Mouse (Mus musculus) kidney, embryonic 14.5 days (tissue): ENCODE results near the gene Ccdc24. TPM values are rescaled to one million over a fixed set of nuclear protein-coding genes. Genes with fewer than 3 reads are reported as not detected.

Source experiments
- ATAC-seq: fragments of 200-750 bp; cut with Nextera tagmentation; 2 replicates; pipeline ENCODE4 v1.8.0; 2017; ENCODE audit warnings: moderate number of reproducible peaks, mild to moderate bottlenecking, moderate TSS enrichment, moderate library complexity; ENCODE audit not compliant: low FRiP score, low TSS enrichment
- H3K27ac ChIP-seq: fragments of 300-500 bp; sonication (generic); 2 replicates; pipeline ENCODE4 v1.5.1; 2014; ENCODE audit warnings: low read depth, mild to moderate bottlenecking, low read length, moderate library complexity, mixed read lengths
- H3K27me3 ChIP-seq: fragments of 300-500 bp; sonication (generic); 2 replicates; pipeline ENCODE4 v1.6.1; 2014; ENCODE audit warnings: mild to moderate bottlenecking, low read length; ENCODE audit not compliant: control insufficient read depth, insufficient read depth
- H3K36me3 ChIP-seq: fragments of 300-500 bp; sonication (generic); 2 replicates; pipeline ENCODE4 v1.6.1; 2014; ENCODE audit warnings: low read length, mixed read lengths; ENCODE audit not compliant: control insufficient read depth, insufficient read depth
- H3K4me1 ChIP-seq: fragments of 300-500 bp; sonication (generic); 2 replicates; pipeline ENCODE4 v1.6.1; 2014; ENCODE audit warnings: low read length, mixed read lengths; ENCODE audit not compliant: control insufficient read depth, insufficient read depth
- H3K4me2 ChIP-seq: fragments of 300-500 bp; sonication (generic); replicated peaks from 2 replicates; pipeline ENCODE4 v1.6.1; 2014; ENCODE audit warnings: low read depth, mild to moderate bottlenecking, low read length
- H3K4me3 ChIP-seq: fragments of 300-500 bp; sonication (generic); 2 replicates; pipeline ENCODE4 v1.5.1; 2014; ENCODE audit warnings: mild to moderate bottlenecking, low read length
- H3K9ac ChIP-seq: fragments of 300-500 bp; sonication (generic); 2 replicates; pipeline ENCODE4 v1.6.1; 2014; ENCODE audit warnings: low read depth, mild to moderate bottlenecking, low read length, moderate library complexity
- H3K9me3 ChIP-seq: fragments of 300-500 bp; sonication (generic); 2 replicates; pipeline ENCODE4 v1.6.1; 2016; ENCODE audit warnings: low read length; ENCODE audit not compliant: control insufficient read depth
- WGBS: fragments of 180-500 bp; shearing (Covaris S2); extraction: QIAGEN DNeasy Blood & Tissue Kit; methylation state at CpG from one replicate; pipeline ENCODE4 v1.1.7; 2014; 5-methylcytosine and 5-hydroxymethylcytosine counted together
- polyA plus RNA-seq: library from polyadenylated mRNA; unstranded; fragments of >200 nt; fragmentation: Nextera tagmentation; extraction: Ambion mirVana; gene quantifications from 2 replicates; pipeline ENCODE4 v1.2.1, GENCODE M21; 2014

Ccdc24 gene
- polyA plus RNA-seq, 1 experiment from 2014 or later: 2.0 TPM

GRCm38 (mm10) chr4:117836204-117836767 is 36.1 kb downstream of the Ccdc24 start:
- Histone ChIP-seq H3K9me3 (no peaks in the 10 kb centered on the region), H3K4me1 (0 out of 2 replicates have a peak, but pooled peaks cover 13% of the 10 kb centered on the region), H3K9ac (peak overlapping the region; percentile 82), H3K27me3 (no peaks in the 10 kb centered on the region; the same call in 1 of the 2 replicates), H3K4me2 (peak overlapping the region; percentile 96), H3K27ac (peak overlapping the region; percentile 79), H3K4me3 (peak overlapping the region; percentile 87), H3K36me3 (no peaks in the 10 kb centered on the region)
- ATAC-seq: peak; percentile 87
- WGBS: under 1% methylated on average over 38 of the region's 48 CpGs

- Histone ChIP-seq H3K4me3 (peak overlapping the region; percentile 87), H3K4me1 (0 out of 2 replicates have a peak, but pooled peaks cover 15% of the 10 kb centered on the region), H3K36me3 (no peaks in the 10 kb centered on the region), H3K27ac (peak overlapping the region; percentile 79), H3K27me3 (no peaks in the 10 kb centered on the region; the same call in 1 of the 2 replicates), H3K4me2 (peak overlapping the region; percentile 96), H3K9me3 (no peaks in the 10 kb centered on the region), H3K9ac (peak overlapping the region; percentile 82)
- ATAC-seq: peak; percentile 36
- WGBS: under 1% methylated on average over 60 of the region's 60 CpGs
Measured at GRCm38 (mm10) chr4:117835531-117836111, 36.7 kb downstream of the Ccdc24 start.

- peak; percentile 67 for ATAC-seq
- 0 out of 2 replicates have a peak, but pooled peaks cover 21% of the 10 kb centered on the region for H3K4me1 ChIP-seq
- no peaks in the 10 kb centered on the region for H3K9me3 ChIP-seq
- peak overlapping the region; percentile 87 for H3K4me3 ChIP-seq
- no peaks in the 10 kb centered on the region; the same call in 1 of the 2 replicates for H3K27me3 ChIP-seq
- no peaks in the 10 kb centered on the region for H3K36me3 ChIP-seq
- H3K27ac ChIP-seq: peak overlapping the region; percentile 79
- H3K9ac ChIP-seq: peak overlapping the region; percentile 82
- under 1% methylated on average over 35 of the region's 36 CpGs for WGBS
- H3K4me2 ChIP-seq: peak overlapping the region; percentile 96
Measured at GRCm38 (mm10) chr4:117834845-117835530, 37.4 kb downstream of the Ccdc24 start.

- 0 out of 2 replicates have a peak, but pooled peaks cover 25% of the 10 kb centered on the region for H3K4me1 ChIP-seq
- no peaks in the 10 kb centered on the region; the same call in 1 of the 2 replicates for H3K27me3 ChIP-seq
- peak within 1 kb of the TSS; percentile 79 for H3K27ac ChIP-seq
- ATAC-seq: no peak
- 21% methylated on average over 3 of the region's 3 CpGs for WGBS
- H3K9ac ChIP-seq: peak within 1 kb of the TSS; percentile 82
- no peaks in the 10 kb centered on the region for H3K36me3 ChIP-seq
- no peaks in the 10 kb centered on the region for H3K9me3 ChIP-seq
- H3K4me2 ChIP-seq: peak within 1 kb of the TSS; percentile 96
- H3K4me3 ChIP-seq: peak within 1 kb of the TSS; percentile 87
Measured at GRCm38 (mm10) chr4:117834457-117834844, 37.9 kb downstream of the Ccdc24 start, which contains the start of gene Slc6a9. Gene Slc6a9 (plus strand): TSS chr4:117834506.

- Histone ChIP-seq H3K4me1 (0 out of 2 replicates have a peak, but pooled peaks cover 20% of the 10 kb centered on the region), H3K27ac (no peak overlapping the region), H3K9ac (no peak overlapping the region), H3K36me3 (no peaks in the 10 kb centered on the region), H3K9me3 (no peaks in the 10 kb centered on the region), H3K27me3 (no peaks in the 10 kb centered on the region; the same call in 1 of the 2 replicates), H3K4me2 (no peak overlapping the region), H3K4me3 (no peak overlapping the region)
- no peak for ATAC-seq
- WGBS: 75% methylated on average over 9 of the region's 9 CpGs
Measured at GRCm38 (mm10) chr4:117831920-117832691, 40.3 kb downstream of the Ccdc24 start.

GRCm38 (mm10) chr4:117831499-117831898 is 40.9 kb downstream of the Ccdc24 start:
- no peak overlapping the region for H3K9ac ChIP-seq
- no peak overlapping the region for H3K27ac ChIP-seq
- whole genome bisulfite sequencing: 77% methylated on average over 2 of the region's 2 CpGs
- H3K4me3 ChIP-seq: no peak overlapping the region
- H3K27me3 ChIP-seq: no peaks in the 10 kb centered on the region; the same call in 1 of the 2 replicates
- H3K36me3 ChIP-seq: no peaks in the 10 kb centered on the region
- ATAC-seq: no peak
- no peaks in the 10 kb centered on the region for H3K9me3 ChIP-seq
- H3K4me2 ChIP-seq: no peak overlapping the region
- 0 out of 2 replicates have a peak, but pooled peaks cover 19% of the 10 kb centered on the region for H3K4me1 ChIP-seq

- no peaks in the 10 kb centered on the region; the same call in 1 of the 2 replicates for H3K27me3 ChIP-seq
- H3K36me3 ChIP-seq: no peaks in the 10 kb centered on the region
- no peak overlapping the region for H3K9ac ChIP-seq
- no peaks in the 10 kb centered on the region for H3K9me3 ChIP-seq
- no peak overlapping the region for H3K4me2 ChIP-seq
- 0 out of 2 replicates have a peak, but pooled peaks cover 19% of the 10 kb centered on the region for H3K4me1 ChIP-seq
- no peak overlapping the region for H3K27ac ChIP-seq
- WGBS: 94% methylated on average over 9 of the region's 9 CpGs
- no peak overlapping the region for H3K4me3 ChIP-seq
- ATAC-seq: no peak
Measured at GRCm38 (mm10) chr4:117830801-117831200, 41.6 kb downstream of the Ccdc24 start.

GRCm38 (mm10) chr4:117830124-117830551 is 42.2 kb downstream of the Ccdc24 start:
- no peak overlapping the region for H3K9ac ChIP-seq
- no peak overlapping the region for H3K4me3 ChIP-seq
- H3K4me2 ChIP-seq: 0 out of 2 replicates have a peak overlapping the region, but pooled peaks have one; percentile 1
- H3K9me3 ChIP-seq: no peaks in the 10 kb centered on the region
- no peaks in the 10 kb centered on the region for H3K36me3 ChIP-seq
- 0 out of 2 replicates have a peak, but pooled peaks cover 19% of the 10 kb centered on the region for H3K4me1 ChIP-seq
- ATAC-seq: peak; percentile 24
- no peaks in the 10 kb centered on the region; the same call in 1 of the 2 replicates for H3K27me3 ChIP-seq
- H3K27ac ChIP-seq: no peak overlapping the region
- 20% methylated on average over 5 of the region's 5 CpGs for WGBS
